Mouse (Mus musculus) embryo, embryonic 11.5 days (tissue): ENCODE measurements around the gene Arrdc5.

Experiments
- DNase-seq: peaks from one replicate; pipeline ENCODE4 v3.0.0-alpha.2; 2012; ENCODE audit warnings: low read depth, low spot score

The Arrdc5 gene

GRCm38 (mm10) chr17:56256239-56256881 lies 43.7 kb downstream of the Arrdc5 start, which contains the start of gene Fem1a:
Gene Fem1a, plus strand, starts transcription at chr17:56256810.
- DNase-seq: peak; percentile 96

- DNase-seq: peak; percentile 97
These were observed 44.2 kb downstream of the Arrdc5 start for GRCm38 (mm10) chr17:56255863-56256238.

GRCm38 (mm10) chr17:56255429-56255828 lies 44.7 kb downstream of the Arrdc5 start:
- DNase-seq: no peak

GRCm38 (mm10) chr17:56254695-56255094 lies 45.4 kb downstream of the Arrdc5 start:
- no peak for DNase-seq

GRCm38 (mm10) chr17:56251136-56251829 lies 48.8 kb downstream of the Arrdc5 start:
- peak; percentile 43 for DNase-seq

GRCm38 (mm10) chr17:56245608-56246007 lies 54.5 kb downstream of the Arrdc5 start:
- no peak for DNase-seq
